Mouse (Mus musculus) gastrocnemius, postnatal 4 days (tissue): ENCODE data around the gene Mndal. TPM values are rescaled to one million over a fixed set of nuclear protein-coding genes. Genes with fewer than 3 reads are reported as not detected.
"Not testable (repeated sequence)": the region's sequence is repeated elsewhere in the genome, so short reads cannot be mapped to it uniquely, and the experiment has no call there.

Experiments used
- DNase-seq, 2 experiments: peaks; one replicate each; pipeline ENCODE4 v3.0.0; 2021 to 2022; ENCODE audit warnings: low spot score in 2 of 2, mixed read lengths in 2 of 2
- long read RNA-seq, 2 experiments: library from polyadenylated mRNA; stranded (forward); transcript quantifications; one replicate each; pipeline ENCODE4 v2.0.0; 2021
- total RNA-seq, 2 experiments: library from RNA; stranded (reverse); gene quantifications; 2 replicates each; pipeline ENCODE4 v1.2.3; 2021

Gene Mndal
- 1 to 10 TPM; 6.1 to 7.1 TPM for total RNA-seq
- long read RNA-seq, experiment 1, partial matches to known transcripts: 0 of 3 reads
- long read RNA-seq, experiment 1, other reads (novel, unspliced or antisense): 3 of 3 reads
- long read RNA-seq, experiment 2, partial matches to known transcripts: 0 of 1 reads
- long read RNA-seq, experiment 2, other reads (novel, unspliced or antisense): 1 of 1 reads

- DNase-seq: not testable (repeated sequence)
Measured at GRCm38 (mm10) chr1:173941924-173942779, at the start of gene Mndal, which contains the start of gene Ifi203. TSS of gene Mndal (minus strand) at chr1:173942491. TSS of gene Ifi203 (minus strand) at chr1:173942672.

- DNase-seq: not testable (repeated sequence)
Measured at GRCm38 (mm10) chr1:173982694-173983305, 40.5 kb upstream of the Mndal start, which contains the start of gene Ifi202b. TSS of gene Ifi202b (minus strand) at chr1:173982744.

GRCm38 (mm10) chr1:173981038-173981437 lies 38.7 kb upstream of the Mndal start:
- DNase-seq: not testable (repeated sequence)

GRCm38 (mm10) chr1:173977622-173978021 lies 35.3 kb upstream of the Mndal start:
- DNase-seq: no peak

- no peak for DNase-seq
Measured at GRCm38 (mm10) chr1:173973111-173973510, 30.8 kb upstream of the Mndal start.

DNA sequence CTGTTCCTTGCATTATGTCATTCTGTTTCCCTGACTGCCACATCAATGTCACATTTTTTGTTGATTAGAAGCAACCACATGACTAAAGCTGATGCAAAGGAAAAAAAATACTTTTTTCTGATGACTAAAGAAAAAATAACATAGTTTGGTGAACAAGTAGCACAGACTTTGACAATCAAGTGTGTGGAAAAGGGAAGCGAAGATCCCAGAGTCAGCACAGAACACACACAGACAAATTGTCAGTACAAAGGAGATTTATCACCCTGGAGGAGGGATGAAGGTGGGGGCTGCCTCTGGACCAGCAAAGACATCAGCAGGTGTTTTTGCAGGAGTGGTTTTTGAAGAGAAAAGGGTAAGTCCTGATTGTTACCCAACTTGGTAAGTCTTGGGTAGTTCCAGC lies 19.2 kb upstream of the Mndal start:
- DNase-seq: not testable (repeated sequence)

DNA sequence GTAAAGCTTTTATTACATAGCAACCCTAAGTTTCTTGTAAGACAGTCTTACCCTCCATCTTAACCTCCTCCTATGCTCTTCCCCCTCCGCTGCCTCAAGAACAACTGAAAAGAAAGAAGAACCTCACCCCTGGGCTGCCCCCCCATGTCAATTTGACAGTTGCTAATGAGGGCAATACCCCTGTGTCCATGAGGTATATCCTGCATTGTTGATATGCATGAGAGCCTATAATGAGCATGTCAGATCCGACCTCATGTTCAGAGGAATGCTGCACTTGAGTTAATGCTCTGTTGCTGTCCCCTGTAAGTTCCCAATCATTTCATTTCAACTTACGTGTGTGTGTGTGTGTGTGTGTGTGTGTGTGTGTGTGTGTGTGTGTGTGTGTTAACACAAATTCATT lies 17.7 kb upstream of the Mndal start:
- not testable (repeated sequence) for DNase-seq

- DNase-seq: not testable (repeated sequence)
Measured at GRCm38 (mm10) chr1:173955839-173956527, 13.7 kb upstream of the Mndal start.

- no peak for DNase-seq
Measured at GRCm38 (mm10) chr1:173955071-173955796, 12.9 kb upstream of the Mndal start.

DNA sequence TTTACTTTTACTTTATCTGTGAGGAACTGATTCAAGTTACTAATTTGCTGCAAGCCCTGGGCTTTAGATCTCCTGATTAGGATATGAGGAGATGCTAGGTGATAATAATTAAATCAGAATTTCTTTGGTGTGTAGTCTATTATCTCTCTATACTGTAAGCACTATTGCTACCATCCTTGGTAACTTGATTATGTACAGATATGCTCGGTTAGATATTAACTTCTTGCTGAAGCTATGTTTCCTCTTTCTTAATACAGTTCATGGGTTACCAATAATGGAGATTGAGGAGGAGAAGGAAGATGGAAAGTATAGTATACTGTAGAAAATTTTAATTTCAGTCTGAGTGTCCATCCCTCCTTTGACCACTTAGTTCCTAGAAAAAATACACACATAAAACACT lies 11.3 kb upstream of the Mndal start:
- DNase-seq: no peak

DNA sequence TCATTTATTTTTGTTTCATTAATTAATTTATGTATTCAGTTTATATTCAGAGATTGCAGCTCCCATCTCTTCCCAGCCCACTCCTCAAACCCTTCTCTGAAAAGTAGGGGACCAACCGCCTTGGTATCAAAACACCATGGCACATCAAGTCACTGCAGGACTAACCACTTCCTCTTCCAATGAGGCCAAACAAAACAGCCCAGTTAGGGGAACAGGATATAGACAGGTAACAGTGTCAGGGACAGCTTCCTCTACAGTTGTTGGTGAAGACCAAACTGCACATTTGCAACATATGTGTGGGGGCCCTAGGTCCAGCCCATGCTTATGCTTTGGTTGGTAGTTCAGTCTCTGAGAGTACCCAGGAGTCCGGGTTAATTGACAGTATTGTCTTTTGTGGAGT lies 6.8 kb upstream of the Mndal start:
- DNase-seq: not testable (repeated sequence)

DNA sequence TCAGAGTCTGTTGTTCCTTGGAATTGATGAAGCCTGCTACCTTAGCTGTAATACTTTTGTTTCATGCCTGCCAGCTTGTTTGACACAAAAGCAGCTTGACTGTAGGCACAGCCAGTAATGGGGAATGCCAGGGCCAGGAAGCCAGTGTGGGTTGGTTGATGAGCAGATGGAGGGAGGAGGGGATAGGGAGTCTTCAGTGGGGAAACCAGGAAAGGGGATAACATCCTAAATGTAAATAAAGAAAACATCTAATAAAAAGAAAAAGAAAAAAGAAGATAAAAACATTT lies 432 bp upstream of the Mndal start:
- DNase-seq: not testable (repeated sequence)

- not testable (repeated sequence) for DNase-seq
Measured at GRCm38 (mm10) chr1:173941522-173941921, 769 bp downstream of the Mndal start.

- not testable (repeated sequence) for DNase-seq
Measured at GRCm38 (mm10) chr1:173919279-173919678, 23.0 kb downstream of the Mndal start.

GRCm38 (mm10) chr1:173914559-173914958 lies 27.7 kb downstream of the Mndal start:
- no peak for DNase-seq

GRCm38 (mm10) chr1:173913256-173913791 lies 29.0 kb downstream of the Mndal start:
- not testable (repeated sequence) for DNase-seq

GRCm38 (mm10) chr1:173912548-173913255 lies 29.6 kb downstream of the Mndal start, which contains the start of gene Ifi211:
TSS of gene Ifi211 (minus strand) at chr1:173913046.
- DNase-seq: not testable (repeated sequence)

DNA sequence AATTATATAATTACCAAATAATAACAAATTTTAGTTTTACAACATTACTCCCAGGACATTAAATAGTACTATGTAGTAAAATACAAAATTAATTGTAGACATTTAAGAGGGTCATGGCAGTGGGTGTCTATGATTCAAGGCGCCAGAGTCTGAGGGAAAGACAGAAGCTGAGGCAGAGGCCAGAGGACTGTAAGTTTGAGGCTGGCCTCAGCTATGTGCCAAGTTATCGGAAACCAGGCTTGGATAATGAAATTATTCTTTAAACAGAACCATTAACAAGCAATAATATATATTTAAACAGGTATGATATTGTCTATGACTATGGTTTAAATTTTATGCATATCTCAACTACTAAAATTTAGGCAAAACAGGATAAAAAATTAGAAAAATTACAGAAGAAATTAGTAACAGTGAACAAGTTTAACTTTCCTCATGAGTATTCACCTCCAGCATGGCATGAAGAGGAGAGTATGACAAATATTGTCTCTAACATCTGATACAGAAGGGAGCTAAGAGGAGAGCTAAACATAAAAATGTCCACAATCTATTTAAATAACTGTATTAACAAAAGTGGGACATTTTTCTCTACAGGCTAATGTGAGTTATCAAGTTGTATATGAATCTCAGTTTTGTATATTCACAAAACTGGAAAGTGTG lies 30.4 kb downstream of the Mndal start:
- no peak for DNase-seq

- DNase-seq: not testable (repeated sequence)
Measured at GRCm38 (mm10) chr1:173908390-173908789, 33.9 kb downstream of the Mndal start.
